Mouse (Mus musculus): ENCODE measurements around the gene P3h2. TPM values are rescaled to one million over a fixed set of nuclear protein-coding genes. Genes with fewer than 3 reads are reported as not detected.

The P3h2 gene
- 0.76 and 1.4 TPM in 2 replicates for polyA plus RNA-seq (2015; fragmentation: Nextera tagmentation; extraction: Ambion mirVana)

DNA sequence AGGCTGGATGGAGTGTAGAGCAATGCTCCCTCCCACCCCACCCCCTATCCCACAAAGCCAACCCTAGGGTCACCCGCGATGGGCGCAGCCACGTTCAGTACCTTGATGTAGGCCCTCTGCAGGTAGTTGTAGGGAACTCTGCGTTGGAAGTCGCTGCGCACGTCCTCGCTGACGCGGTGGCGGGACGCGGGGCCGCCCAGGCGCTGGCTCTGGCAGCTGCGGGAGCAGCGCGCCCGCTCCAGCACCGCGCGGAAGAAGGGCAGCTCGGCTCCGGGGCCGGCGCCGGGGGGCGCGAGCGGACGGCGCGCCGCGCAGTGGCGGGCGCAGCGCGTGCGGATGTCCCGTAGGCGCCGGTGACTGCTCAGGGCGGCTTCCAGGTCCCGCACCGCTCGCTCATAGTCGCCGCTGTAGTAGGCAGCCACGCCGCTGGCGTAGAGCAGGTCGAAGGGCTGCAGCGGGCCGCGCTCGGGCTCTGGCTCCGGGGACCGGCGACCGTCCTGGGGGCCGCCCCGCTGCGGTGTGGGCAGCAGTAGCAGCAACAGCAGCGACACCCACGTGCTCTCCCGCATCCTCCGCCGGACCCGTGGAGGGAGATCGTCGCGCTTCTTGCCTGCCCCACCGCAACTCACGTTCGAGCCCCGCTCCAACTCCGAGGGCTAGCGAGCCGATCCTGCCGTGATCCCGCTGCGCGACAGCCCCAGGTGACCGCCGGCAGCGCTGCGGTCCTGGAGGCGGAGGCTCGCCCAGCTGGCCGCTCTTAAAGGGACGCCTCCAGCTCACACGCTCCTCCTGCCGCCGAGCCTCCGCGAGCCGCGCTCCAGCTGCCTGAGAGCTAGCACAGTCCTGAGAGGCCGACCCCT, at the start of gene P3h2:
TSS of gene P3h2 (minus strand) at position 670 of the 860 bp plus-strand sequence.
- H3K4me2 ChIP-seq, result peak within 1 kb of the TSS; percentile 91
- H3K4me3 ChIP-seq, result peak within 1 kb of the TSS; percentile 71
- H3K4me1 ChIP-seq (replicated peaks), result peaks cover 22% of the 10 kb centered on the region
- no peaks in the 10 kb centered on the region for H3K36me3 ChIP-seq
- no peaks in the 10 kb centered on the region for H3K27me3 ChIP-seq
- H3K9ac ChIP-seq, result peak within 1 kb of the TSS; percentile 82
- peak within 1 kb of the TSS; percentile 73 for H3K27ac ChIP-seq (replicated peaks)
- WGBS, result under 1% methylated on average over 93 of the region's 101 CpGs
- no peaks in the 10 kb centered on the region for H3K9me3 ChIP-seq
- peak; percentile 93 for ATAC-seq (ENCODE audit: low FRiP score, low read depth)

DNA sequence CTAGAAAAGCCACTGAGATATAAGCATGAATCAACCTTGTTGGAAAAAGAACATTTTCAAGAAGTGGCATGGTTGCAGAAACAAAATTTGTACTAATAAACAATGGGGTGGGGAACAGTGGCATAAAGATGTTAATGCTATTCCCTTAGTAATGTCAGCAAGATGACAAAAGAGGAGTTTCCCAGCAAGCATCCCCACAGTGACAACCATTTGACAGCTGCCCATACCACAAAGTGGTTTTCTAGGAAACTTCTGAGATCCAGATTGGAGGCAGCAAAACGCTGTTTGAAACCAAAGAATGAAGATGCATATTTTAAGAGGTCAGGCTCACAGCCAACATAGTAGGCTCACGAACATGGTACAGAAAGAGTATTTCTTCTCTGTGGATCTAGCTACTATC, 46.7 kb upstream of the P3h2 start:
- Histone ChIP-seq H3K4me1 (replicated peaks) (no peaks in the 10 kb centered on the region), H3K9ac (no peak overlapping the region), H3K27ac (replicated peaks) (no peak overlapping the region), H3K4me3 (no peak overlapping the region), H3K36me3 (no peaks in the 10 kb centered on the region), H3K4me2 (no peak overlapping the region), H3K27me3 (no peaks in the 10 kb centered on the region), H3K9me3 (no peaks in the 10 kb centered on the region)
- WGBS, result 91% methylated on average over 2 of the region's 2 CpGs
- ATAC-seq (ENCODE audit: low FRiP score, low read depth), result no peak

DNA sequence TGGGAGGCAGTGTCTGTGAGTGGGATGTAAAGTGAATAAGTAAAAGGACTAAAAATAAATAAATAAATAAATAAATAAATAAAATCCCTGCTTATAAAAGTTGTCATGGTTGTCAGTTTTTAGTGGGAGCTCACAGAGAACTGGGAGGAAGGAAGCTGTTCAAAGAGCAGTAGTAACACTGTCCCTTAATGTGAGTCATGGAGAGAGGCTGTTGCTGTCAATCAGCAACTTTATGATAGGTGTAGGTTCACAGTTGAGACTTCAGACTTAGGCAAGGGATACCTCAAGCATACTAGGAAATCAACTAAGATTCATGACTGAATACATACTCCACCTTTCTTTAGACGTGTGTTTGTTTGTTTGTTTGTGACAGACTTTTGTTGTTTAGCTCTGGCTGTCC, 45.4 kb upstream of the P3h2 start:
- Histone ChIP-seq H3K4me3 (no peak overlapping the region), H3K4me1 (replicated peaks) (no peaks in the 10 kb centered on the region)
- 83% methylated on average over 1 of the region's 1 CpGs for WGBS

DNA sequence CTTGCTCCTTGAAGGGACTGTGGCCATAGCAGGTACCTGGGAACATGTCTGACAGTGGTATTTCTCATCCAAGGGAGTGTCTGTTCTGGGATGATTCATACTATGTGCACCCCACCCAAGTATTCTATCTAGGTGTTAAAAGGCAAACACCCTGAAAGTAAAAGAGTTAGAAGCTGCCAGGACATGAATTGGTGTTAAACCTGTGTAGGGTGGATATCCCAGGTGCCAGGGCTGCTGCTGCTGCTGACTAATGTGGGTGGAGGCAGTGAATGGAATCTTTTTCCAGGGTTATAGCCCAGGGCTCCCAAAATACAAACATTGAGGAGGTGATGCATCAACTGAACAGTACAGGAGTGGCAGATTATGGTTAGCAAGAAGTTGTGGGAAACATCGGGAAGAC, 41.3 kb upstream of the P3h2 start:
- Histone ChIP-seq H3K4me1 (replicated peaks) (no peaks in the 10 kb centered on the region), H3K36me3 (no peaks in the 10 kb centered on the region), H3K9ac (no peak overlapping the region), H3K27me3 (no peaks in the 10 kb centered on the region), H3K4me2 (no peak overlapping the region), H3K9me3 (no peaks in the 10 kb centered on the region), H3K27ac (replicated peaks) (no peak overlapping the region), H3K4me3 (no peak overlapping the region)
- WGBS, result 91% methylated on average over 1 of the region's 1 CpGs
- ATAC-seq (ENCODE audit: low FRiP score, low read depth), result no peak

More for the DNA sequence above, 45.4 kb upstream of the P3h2 start:
- no peaks in the 10 kb centered on the region for H3K27me3 ChIP-seq
- ATAC-seq (ENCODE audit: low FRiP score, low read depth), result no peak
- H3K36me3 ChIP-seq, result no peaks in the 10 kb centered on the region
- H3K27ac ChIP-seq (replicated peaks), result no peak overlapping the region
- H3K4me2 ChIP-seq, result no peak overlapping the region
- no peak overlapping the region for H3K9ac ChIP-seq
- H3K9me3 ChIP-seq, result no peaks in the 10 kb centered on the region

DNA sequence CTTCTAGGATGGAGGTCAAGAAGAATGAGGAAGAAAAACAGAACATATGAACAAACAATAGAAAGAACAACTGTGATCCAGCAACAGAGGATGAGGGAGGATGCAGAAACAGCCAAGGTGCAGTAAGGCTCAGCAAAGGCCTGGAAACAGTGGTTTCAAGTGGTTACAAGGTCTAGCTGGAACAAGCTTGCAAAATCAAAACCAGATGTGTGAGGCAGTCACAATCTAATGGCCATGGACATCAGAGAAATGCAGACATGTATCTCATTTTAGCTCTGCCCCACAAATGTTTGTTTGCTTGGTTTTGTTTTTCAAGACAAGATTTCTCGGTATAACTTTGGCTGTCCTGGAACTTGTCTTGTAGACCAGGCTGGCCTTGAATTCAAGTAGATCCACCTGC, 25.5 kb upstream of the P3h2 start:
- no peak for ATAC-seq (ENCODE audit: low FRiP score, low read depth)
- H3K36me3 ChIP-seq, result no peaks in the 10 kb centered on the region
- no peak overlapping the region for H3K9ac ChIP-seq
- no peak overlapping the region for H3K4me3 ChIP-seq
- H3K27ac ChIP-seq (replicated peaks), result no peak overlapping the region
- H3K4me2 ChIP-seq, result no peak overlapping the region
- H3K9me3 ChIP-seq, result no peaks in the 10 kb centered on the region
- no peaks in the 10 kb centered on the region for H3K4me1 ChIP-seq (replicated peaks)
- no peaks in the 10 kb centered on the region for H3K27me3 ChIP-seq
- 96% methylated on average over 1 of the region's 1 CpGs for WGBS

DNA sequence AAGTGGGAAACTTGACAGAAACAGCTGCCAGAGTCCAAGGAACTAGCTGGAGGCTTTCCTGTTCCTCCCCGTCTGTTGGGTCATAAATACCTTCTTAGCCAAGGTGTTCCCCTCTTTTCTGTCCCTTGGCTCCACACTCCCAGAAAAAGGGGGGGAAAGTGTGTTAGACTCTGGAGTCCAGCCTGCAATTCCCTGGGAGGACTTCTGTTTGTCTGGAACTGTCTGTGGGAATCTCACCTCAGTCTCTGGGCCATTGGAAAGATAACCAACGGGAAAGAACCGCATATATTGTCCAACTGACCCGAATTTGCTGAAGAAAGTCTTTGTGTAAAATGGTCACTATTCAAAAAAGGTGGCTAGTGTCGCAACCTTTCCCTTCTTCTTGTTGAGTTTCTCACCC, 1.0 kb upstream of the P3h2 start:
- Histone ChIP-seq H3K36me3 (no peaks in the 10 kb centered on the region), H3K4me3 (no peak overlapping the region), H3K4me2 (no peak overlapping the region), H3K27me3 (no peaks in the 10 kb centered on the region), H3K9ac (no peak overlapping the region), H3K27ac (replicated peaks) (no peak overlapping the region), H3K9me3 (no peaks in the 10 kb centered on the region), H3K4me1 (replicated peaks) (peaks cover 21% of the 10 kb centered on the region)
- ATAC-seq (ENCODE audit: low FRiP score, low read depth), result no peak
- 73% methylated on average over 5 of the region's 5 CpGs for WGBS

DNA sequence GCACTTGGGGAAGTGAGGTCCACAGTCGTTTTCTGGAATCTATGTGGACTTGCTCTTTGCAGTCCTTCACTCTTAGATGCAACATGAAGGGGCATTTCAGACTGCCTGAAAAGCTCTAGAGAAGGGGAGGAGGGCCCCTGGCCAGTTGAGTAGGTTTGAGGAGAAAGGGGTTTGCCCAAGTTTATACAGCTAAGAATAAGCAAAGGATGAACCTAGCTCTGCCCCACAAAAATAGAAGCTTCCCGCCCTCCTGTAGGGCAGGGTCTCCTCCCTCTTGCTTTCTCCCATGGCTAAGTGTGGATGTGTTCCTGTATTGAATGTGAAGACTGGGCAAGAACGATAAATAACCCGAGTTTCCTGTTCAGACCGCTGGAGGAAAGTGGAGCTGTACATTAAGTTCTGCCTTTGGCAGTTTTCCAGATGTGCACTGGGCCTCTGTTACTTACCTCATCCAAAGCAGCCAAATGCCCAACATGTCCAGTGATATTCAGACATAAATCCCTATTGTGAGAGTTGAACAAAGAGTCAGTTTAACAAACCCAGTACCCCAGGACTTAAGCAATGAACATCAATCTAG, 545 bp upstream of the P3h2 start:
- Histone ChIP-seq H3K4me2 (peak overlapping the region; percentile 91), H3K9ac (peak overlapping the region; percentile 82), H3K36me3 (no peaks in the 10 kb centered on the region), H3K9me3 (no peaks in the 10 kb centered on the region), H3K27me3 (no peaks in the 10 kb centered on the region), H3K27ac (replicated peaks) (peak overlapping the region; percentile 73), H3K4me1 (replicated peaks) (peaks cover 21% of the 10 kb centered on the region), H3K4me3 (peak overlapping the region; percentile 71)
- peak; percentile 31; the same call in 1 of the 2 replicates for ATAC-seq (ENCODE audit: low FRiP score, low read depth)
- 11% methylated on average over 5 of the region's 5 CpGs for WGBS

- ATAC-seq (ENCODE audit: low FRiP score, low read depth), result no peak
- peak overlapping the region; percentile 71 for H3K4me3 ChIP-seq
- H3K36me3 ChIP-seq, result no peaks in the 10 kb centered on the region
- H3K4me1 ChIP-seq (replicated peaks), result peaks cover 31% of the 10 kb centered on the region
- no peaks in the 10 kb centered on the region for H3K27me3 ChIP-seq
- no peak overlapping the region for H3K9ac ChIP-seq
- WGBS, result 46% methylated on average over 4 of the region's 4 CpGs
- H3K4me2 ChIP-seq, result peak overlapping the region; percentile 91
- H3K9me3 ChIP-seq, result no peaks in the 10 kb centered on the region
- H3K27ac ChIP-seq (replicated peaks), result no peak overlapping the region
Measured at GRCm38 (mm10) chr16:26104274-26104673, 1.3 kb downstream of the P3h2 start.

- no peaks in the 10 kb centered on the region for H3K27me3 ChIP-seq
- H3K4me3 ChIP-seq, result no peak overlapping the region
- H3K9ac ChIP-seq, result no peak overlapping the region
- WGBS, result 90% methylated on average over 2 of the region's 2 CpGs
- no peak overlapping the region for H3K4me2 ChIP-seq
- H3K4me1 ChIP-seq (replicated peaks), result peaks cover 31% of the 10 kb centered on the region
- H3K36me3 ChIP-seq, result no peaks in the 10 kb centered on the region
- no peak for ATAC-seq (ENCODE audit: low FRiP score, low read depth)
- H3K9me3 ChIP-seq, result no peaks in the 10 kb centered on the region
- no peak overlapping the region for H3K27ac ChIP-seq (replicated peaks)
Measured at GRCm38 (mm10) chr16:26102856-26103255, 2.7 kb downstream of the P3h2 start.

DNA sequence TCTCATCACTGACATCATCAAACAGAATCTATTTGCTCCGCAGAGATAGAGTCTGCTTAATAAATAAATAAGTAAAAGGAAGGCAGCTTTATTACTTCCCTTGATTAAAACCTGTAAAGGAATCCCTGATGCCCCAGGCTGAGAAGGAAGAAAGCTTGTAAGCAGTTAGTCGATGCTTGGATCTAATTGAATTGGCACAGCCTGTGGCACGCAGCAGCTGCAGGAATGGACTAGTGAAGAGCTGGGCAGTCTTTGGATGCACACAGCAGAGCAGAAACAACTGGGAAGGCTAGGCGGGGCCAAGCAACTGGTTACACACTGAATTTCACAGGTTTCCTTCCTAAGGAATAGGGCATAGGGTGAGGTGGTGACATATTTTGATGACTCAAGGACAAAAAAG, 5.4 kb downstream of the P3h2 start:
- no peaks in the 10 kb centered on the region for H3K9me3 ChIP-seq
- no peak overlapping the region for H3K9ac ChIP-seq
- ATAC-seq (ENCODE audit: low FRiP score, low read depth), result no peak; the same call in 1 of the 2 replicates
- peaks cover 19% of the 10 kb centered on the region for H3K4me1 ChIP-seq (replicated peaks)
- no peaks in the 10 kb centered on the region for H3K36me3 ChIP-seq
- no peak overlapping the region for H3K27ac ChIP-seq (replicated peaks)
- H3K4me2 ChIP-seq, result no peak overlapping the region
- no peaks in the 10 kb centered on the region for H3K27me3 ChIP-seq
- WGBS, result 45% methylated on average over 4 of the region's 4 CpGs
- H3K4me3 ChIP-seq, result no peak overlapping the region

- ATAC-seq (ENCODE audit: low FRiP score, low read depth), result no peak
- no peaks in the 10 kb centered on the region for H3K27me3 ChIP-seq
- no peak overlapping the region for H3K4me3 ChIP-seq
- no peak overlapping the region for H3K27ac ChIP-seq (replicated peaks)
- no peaks in the 10 kb centered on the region for H3K36me3 ChIP-seq
- no peaks in the 10 kb centered on the region for H3K9me3 ChIP-seq
- 79% methylated on average over 7 of the region's 7 CpGs for WGBS
- H3K4me1 ChIP-seq (replicated peaks), result peaks cover 10% of the 10 kb centered on the region
- H3K4me2 ChIP-seq, result no peak overlapping the region
- no peak overlapping the region for H3K9ac ChIP-seq
Measured at GRCm38 (mm10) chr16:26095696-26096284, 9.8 kb downstream of the P3h2 start.

DNA sequence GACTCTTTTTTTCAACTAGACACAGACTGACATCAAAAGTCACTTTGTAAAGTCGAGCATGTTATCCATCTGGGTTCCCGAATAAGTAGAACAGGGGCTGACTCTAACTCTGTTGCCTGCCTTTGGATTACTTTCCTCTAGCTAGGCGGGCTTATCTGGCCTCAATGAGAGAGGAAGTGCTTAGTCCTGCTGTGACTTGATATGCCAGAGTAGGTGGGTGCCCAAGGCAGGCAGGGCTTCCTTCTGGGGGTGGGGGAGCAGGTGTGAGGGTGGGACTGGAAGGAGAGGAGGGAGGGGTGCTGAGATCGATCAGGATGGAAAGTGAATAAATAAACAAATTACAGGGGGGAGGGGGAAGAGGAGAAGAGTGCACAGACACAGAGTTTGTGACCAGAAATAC, 11.7 kb downstream of the P3h2 start:
- no peak for ATAC-seq (ENCODE audit: low FRiP score, low read depth)
- H3K4me2 ChIP-seq, result no peak overlapping the region
- WGBS, result 74% methylated on average over 4 of the region's 4 CpGs

More for the DNA sequence above, 11.7 kb downstream of the P3h2 start:
- Histone ChIP-seq H3K27me3 (no peaks in the 10 kb centered on the region), H3K4me1 (replicated peaks) (no peaks in the 10 kb centered on the region), H3K9me3 (no peaks in the 10 kb centered on the region), H3K9ac (no peak overlapping the region), H3K27ac (replicated peaks) (no peak overlapping the region), H3K36me3 (no peaks in the 10 kb centered on the region), H3K4me3 (no peak overlapping the region)
